Mouse (Mus musculus) neural tube, embryonic 14.5 days (tissue): ENCODE data around the gene Arl10. TPM values are rescaled to one million over a fixed set of nuclear protein-coding genes. Genes with fewer than 3 reads are reported as not detected.

Experiments used
- ATAC-seq: fragments of 200-750 bp; cut with Nextera tagmentation; 2 replicates; pipeline ENCODE4 v1.8.0; 2017; ENCODE audit warnings: low read depth, mild to moderate bottlenecking, moderate TSS enrichment, moderate library complexity
- H3K27ac ChIP-seq: fragments of 300-500 bp; sonication (generic); 2 replicates; pipeline ENCODE4 v1.5.1; 2014; ENCODE audit warnings: low read depth, mild to moderate bottlenecking, control low read depth, low read length, moderate library complexity, mixed read lengths
- H3K27me3 ChIP-seq: fragments of 300-500 bp; sonication (generic); 2 replicates; pipeline ENCODE4 v1.6.1; 2014; ENCODE audit warnings: low read length; ENCODE audit not compliant: control insufficient read depth, insufficient read depth
- H3K36me3 ChIP-seq: fragments of 300-500 bp; sonication (generic); 2 replicates; pipeline ENCODE4 v1.6.1; 2014; ENCODE audit warnings: low read length, mixed read lengths; ENCODE audit not compliant: control insufficient read depth, insufficient read depth
- H3K4me1 ChIP-seq: fragments of 300-500 bp; sonication (generic); 2 replicates; pipeline ENCODE4 v1.6.1; 2014; ENCODE audit warnings: low read length; ENCODE audit not compliant: control insufficient read depth, insufficient read depth
- H3K4me2 ChIP-seq: fragments of 300-500 bp; sonication (generic); 2 replicates; pipeline ENCODE4 v1.6.1; 2014; ENCODE audit warnings: mild to moderate bottlenecking, low read depth, low read length, control low read depth
- H3K4me3 ChIP-seq: fragments of 300-500 bp; sonication (generic); 2 replicates; pipeline ENCODE4 v1.5.1; 2014; ENCODE audit warnings: low read depth, low read length, control low read depth, mixed read lengths
- H3K9ac ChIP-seq: fragments of 300-500 bp; sonication (generic); replicated peaks from 2 replicates; pipeline ENCODE4 v1.6.1; 2014; ENCODE audit warnings: low read depth, mild to moderate bottlenecking, control low read depth, low read length, mixed read lengths
- H3K9me3 ChIP-seq: fragments of 300-500 bp; sonication (generic); 2 replicates; pipeline ENCODE4 v1.6.1; 2016; ENCODE audit warnings: low read length; ENCODE audit not compliant: control insufficient read depth
- WGBS: fragments of 180-500 bp; shearing (Covaris S2); extraction: QIAGEN DNeasy Blood & Tissue Kit; methylation state at CpG from one replicate; pipeline ENCODE4 v1.1.7; 2014; 5-methylcytosine and 5-hydroxymethylcytosine counted together
- polyA plus RNA-seq: library from polyadenylated mRNA; unstranded; fragments of >200 nt; fragmentation: Nextera tagmentation; extraction: Ambion mirVana; gene quantifications from 2 replicates; pipeline ENCODE4 v1.2.1, GENCODE M21; 2014

Gene Arl10
- polyA plus RNA-seq, 1 experiment from 2014 or later = 96.3 TPM

- H3K27ac ChIP-seq = no peak overlapping the region
- H3K4me3 ChIP-seq = no peak overlapping the region
- H3K36me3 ChIP-seq = no peaks in the 10 kb centered on the region
- no peak overlapping the region for H3K9ac ChIP-seq
- H3K27me3 ChIP-seq = no peaks in the 10 kb centered on the region; the same call in 1 of the 2 replicates
- WGBS = 85% methylated on average over 4 of the region's 4 CpGs
- no peak for ATAC-seq
- H3K4me2 ChIP-seq = no peak overlapping the region
- peaks cover 16% of the 10 kb centered on the region for H3K4me1 ChIP-seq
- no peaks in the 10 kb centered on the region for H3K9me3 ChIP-seq
These were observed 2.2 kb upstream of the Arl10 start for GRCm38 (mm10) chr13:54572621-54573020.

GRCm38 (mm10) chr13:54575489-54575888, 674 bp downstream of the Arl10 start:
- no peaks in the 10 kb centered on the region for H3K36me3 ChIP-seq
- peak; percentile 23 for ATAC-seq
- H3K9me3 ChIP-seq = no peaks in the 10 kb centered on the region
- peak overlapping the region; percentile 94 for H3K4me2 ChIP-seq
- H3K4me1 ChIP-seq = peaks cover 16% of the 10 kb centered on the region
- peak overlapping the region; percentile 56; the same call in 1 of the 2 replicates for H3K27ac ChIP-seq
- H3K27me3 ChIP-seq = no peaks in the 10 kb centered on the region; the same call in 1 of the 2 replicates
- 2% methylated on average over 19 of the region's 19 CpGs for WGBS
- H3K4me3 ChIP-seq = peak overlapping the region; percentile 90
- peak overlapping the region; percentile 83 for H3K9ac ChIP-seq

- Histone ChIP-seq H3K27ac (no peak overlapping the region), H3K36me3 (peaks cover 14% of the 10 kb centered on the region), H3K4me3 (no peak overlapping the region), H3K27me3 (no peaks in the 10 kb centered on the region; the same call in 1 of the 2 replicates), H3K9ac (no peak overlapping the region), H3K4me1 (peaks cover 16% of the 10 kb centered on the region), H3K9me3 (no peaks in the 10 kb centered on the region), H3K4me2 (no peak overlapping the region)
- no peak for ATAC-seq
- 77% methylated on average over 21 of the region's 21 CpGs for WGBS
These were observed 3.1 kb downstream of the Arl10 start for GRCm38 (mm10) chr13:54577652-54578507.

- Histone ChIP-seq H3K4me3 (no peak overlapping the region), H3K27me3 (no peaks in the 10 kb centered on the region), H3K9ac (no peak overlapping the region), H3K36me3 (peaks cover 21% of the 10 kb centered on the region), H3K9me3 (no peaks in the 10 kb centered on the region), H3K4me2 (no peak overlapping the region), H3K4me1 (peaks cover 5% of the 10 kb centered on the region; the same call in 1 of the 2 replicates), H3K27ac (no peak overlapping the region)
- whole genome bisulfite sequencing = 81% methylated on average over 2 of the region's 2 CpGs
- no peak for ATAC-seq
These were observed 6.6 kb downstream of the Arl10 start for GRCm38 (mm10) chr13:54581385-54581784.

- Histone ChIP-seq H3K27ac (no peak overlapping the region), H3K4me2 (no peak overlapping the region), H3K9me3 (no peaks in the 10 kb centered on the region), H3K36me3 (peaks cover 21% of the 10 kb centered on the region), H3K4me3 (no peak overlapping the region), H3K4me1 (no peaks in the 10 kb centered on the region), H3K27me3 (no peaks in the 10 kb centered on the region), H3K9ac (no peak overlapping the region)
- no peak for ATAC-seq
- WGBS = 61% methylated on average over 10 of the region's 10 CpGs
These were observed 7.3 kb downstream of the Arl10 start for GRCm38 (mm10) chr13:54582126-54582525.

GRCm38 (mm10) chr13:54582860-54583259, 8.0 kb downstream of the Arl10 start:
- Histone ChIP-seq H3K36me3 (peaks cover 21% of the 10 kb centered on the region), H3K9ac (no peak overlapping the region), H3K9me3 (no peaks in the 10 kb centered on the region), H3K4me1 (no peaks in the 10 kb centered on the region), H3K4me2 (no peak overlapping the region), H3K27ac (no peak overlapping the region), H3K27me3 (no peaks in the 10 kb centered on the region), H3K4me3 (no peak overlapping the region)
- no peak for ATAC-seq
- WGBS = 92% methylated on average over 5 of the region's 5 CpGs

GRCm38 (mm10) chr13:54585831-54586230, 11.0 kb downstream of the Arl10 start:
- peaks cover 18% of the 10 kb centered on the region for H3K36me3 ChIP-seq
- H3K4me1 ChIP-seq = peaks cover 7% of the 10 kb centered on the region; the same call in 1 of the 2 replicates
- ATAC-seq = no peak
- H3K27me3 ChIP-seq = no peaks in the 10 kb centered on the region
- no peak overlapping the region for H3K4me3 ChIP-seq
- WGBS = 94% methylated on average over 11 of the region's 11 CpGs
- no peak overlapping the region for H3K9ac ChIP-seq
- H3K9me3 ChIP-seq = no peaks in the 10 kb centered on the region
- no peak overlapping the region for H3K27ac ChIP-seq
- no peak overlapping the region for H3K4me2 ChIP-seq

GRCm38 (mm10) chr13:54589414-54589995, 14.7 kb downstream of the Arl10 start:
- WGBS = 2% methylated on average over 24 of the region's 24 CpGs
- Histone ChIP-seq H3K27ac (no peak overlapping the region), H3K4me3 (peak overlapping the region; percentile 70), H3K27me3 (no peaks in the 10 kb centered on the region), H3K36me3 (no peaks in the 10 kb centered on the region; the same call in 1 of the 2 replicates), H3K4me2 (peak overlapping the region; percentile 72), H3K9ac (peak overlapping the region; percentile 50), H3K4me1 (peaks cover 14% of the 10 kb centered on the region; the same call in 1 of the 2 replicates), H3K9me3 (no peaks in the 10 kb centered on the region)
- peak; percentile 18; the same call in 1 of the 2 replicates for ATAC-seq
